Mouse (Mus musculus): ENCODE data around the gene Nipal4. TPM values are rescaled to one million over a fixed set of nuclear protein-coding genes. Genes with fewer than 3 reads are reported as not detected.
"Not testable (repeated sequence)": the region's sequence is repeated elsewhere in the genome, so short reads cannot be mapped to it uniquely, and the experiment has no call there.

The Nipal4 gene
- polyA plus RNA-seq, 1 experiment from 2014 or later = 0.90 TPM

GRCm38 (mm10) chr11:46194175-46194574 lies 27.9 kb upstream of the Nipal4 start:
- Histone ChIP-seq H3K27me3 (no peaks in the 10 kb centered on the region), H3K4me3 (no peak overlapping the region), H3K27ac (no peak overlapping the region), H3K4me2 (replicated peaks) (no peak overlapping the region), H3K36me3 (peaks cover 47% of the 10 kb centered on the region), H3K9me3 (replicated peaks) (no peaks in the 10 kb centered on the region), H3K4me1 (no peaks in the 10 kb centered on the region), H3K9ac (no peak overlapping the region)
- ATAC-seq (ENCODE audit: low FRiP score) = no peak
- WGBS = 77% methylated on average over 4 of the region's 4 CpGs

GRCm38 (mm10) chr11:46188283-46188682 lies 22.0 kb upstream of the Nipal4 start:
- WGBS = 68% methylated on average over 1 of the region's 2 CpGs

GRCm38 (mm10) chr11:46185486-46185885 lies 19.2 kb upstream of the Nipal4 start:
- ATAC-seq (ENCODE audit: low FRiP score) = no peak
- no peaks in the 10 kb centered on the region for H3K27me3 ChIP-seq
- 0 out of 2 replicates have a peak, but pooled peaks cover 2% of the 10 kb centered on the region for H3K4me1 ChIP-seq
- no peak overlapping the region for H3K27ac ChIP-seq
- WGBS = 27% methylated on average over 4 of the region's 4 CpGs
- no peak overlapping the region for H3K4me3 ChIP-seq
- H3K4me2 ChIP-seq (replicated peaks) = no peak overlapping the region
- H3K9me3 ChIP-seq (replicated peaks) = no peaks in the 10 kb centered on the region
- H3K9ac ChIP-seq = no peak overlapping the region
- H3K36me3 ChIP-seq = no peaks in the 10 kb centered on the region

More at GRCm38 (mm10) chr11:46188283-46188682, 22.0 kb upstream of the Nipal4 start:
- no peak overlapping the region for H3K27ac ChIP-seq
- no peaks in the 10 kb centered on the region for H3K36me3 ChIP-seq
- no peak overlapping the region for H3K9ac ChIP-seq
- H3K27me3 ChIP-seq = no peaks in the 10 kb centered on the region
- ATAC-seq (ENCODE audit: low FRiP score) = no peak
- no peak overlapping the region for H3K4me2 ChIP-seq (replicated peaks)
- no peak overlapping the region for H3K4me3 ChIP-seq
- H3K4me1 ChIP-seq = 0 out of 2 replicates have a peak, but pooled peaks cover 2% of the 10 kb centered on the region
- H3K9me3 ChIP-seq (replicated peaks) = no peaks in the 10 kb centered on the region

GRCm38 (mm10) chr11:46184946-46185345 lies 18.6 kb upstream of the Nipal4 start:
- Histone ChIP-seq H3K4me3 (no peak overlapping the region), H3K27me3 (no peaks in the 10 kb centered on the region), H3K4me1 (0 out of 2 replicates have a peak, but pooled peaks cover 2% of the 10 kb centered on the region), H3K4me2 (replicated peaks) (no peak overlapping the region), H3K36me3 (no peaks in the 10 kb centered on the region), H3K9me3 (replicated peaks) (no peaks in the 10 kb centered on the region), H3K9ac (no peak overlapping the region), H3K27ac (no peak overlapping the region)
- WGBS = 78% methylated on average over 3 of the region's 3 CpGs
- no peak for ATAC-seq (ENCODE audit: low FRiP score)

GRCm38 (mm10) chr11:46182031-46182430 lies 15.7 kb upstream of the Nipal4 start:
- not testable (repeated sequence) for ATAC-seq (ENCODE audit: low FRiP score); H3K36me3 ChIP-seq; H3K4me1 ChIP-seq; H3K9ac ChIP-seq; H3K9me3 ChIP-seq (replicated peaks); H3K4me3 ChIP-seq; H3K4me2 ChIP-seq (replicated peaks); H3K27me3 ChIP-seq; H3K27ac ChIP-seq
- 91% methylated on average over 1 of the region's 1 CpGs for WGBS

GRCm38 (mm10) chr11:46177246-46178043 lies 11.1 kb upstream of the Nipal4 start:
- Histone ChIP-seq H3K27ac (no peak overlapping the region), H3K4me3 (no peak overlapping the region), H3K36me3 (no peaks in the 10 kb centered on the region), H3K27me3 (no peaks in the 10 kb centered on the region), H3K9me3 (replicated peaks) (no peaks in the 10 kb centered on the region), H3K4me2 (replicated peaks) (no peak overlapping the region), H3K4me1 (no peaks in the 10 kb centered on the region), H3K9ac (no peak overlapping the region)
- ATAC-seq (ENCODE audit: low FRiP score) = no peak
- WGBS = 70% methylated on average over 10 of the region's 10 CpGs

- 94% methylated on average over 6 of the region's 6 CpGs for WGBS
- no peaks in the 10 kb centered on the region for H3K36me3 ChIP-seq
- H3K9me3 ChIP-seq (replicated peaks) = no peaks in the 10 kb centered on the region
- H3K4me3 ChIP-seq = no peak overlapping the region
- H3K4me1 ChIP-seq = no peaks in the 10 kb centered on the region
- H3K4me2 ChIP-seq (replicated peaks) = no peak overlapping the region
- no peak overlapping the region for H3K27ac ChIP-seq
- ATAC-seq (ENCODE audit: low FRiP score) = no peak
- H3K27me3 ChIP-seq = no peaks in the 10 kb centered on the region
- no peak overlapping the region for H3K9ac ChIP-seq
These were observed 9.8 kb upstream of the Nipal4 start for GRCm38 (mm10) chr11:46176155-46176554.

GRCm38 (mm10) chr11:46172128-46172527 lies 5.8 kb upstream of the Nipal4 start:
- WGBS = 90% methylated on average over 9 of the region's 9 CpGs
- Histone ChIP-seq H3K4me1 (peaks cover 6% of the 10 kb centered on the region; the same call in 1 of the 2 replicates), H3K9me3 (replicated peaks) (no peaks in the 10 kb centered on the region), H3K9ac (no peak overlapping the region), H3K36me3 (no peaks in the 10 kb centered on the region), H3K27me3 (no peaks in the 10 kb centered on the region; the same call in 1 of the 2 replicates), H3K4me3 (no peak overlapping the region), H3K4me2 (replicated peaks) (no peak overlapping the region), H3K27ac (no peak overlapping the region)
- no peak for ATAC-seq (ENCODE audit: low FRiP score)

GRCm38 (mm10) chr11:46169908-46170307 lies 3.6 kb upstream of the Nipal4 start:
- Histone ChIP-seq H3K9ac (no peak overlapping the region), H3K4me1 (peaks cover 14% of the 10 kb centered on the region), H3K36me3 (no peaks in the 10 kb centered on the region), H3K9me3 (replicated peaks) (no peaks in the 10 kb centered on the region), H3K4me2 (replicated peaks) (no peak overlapping the region), H3K27ac (0 out of 2 replicates have a peak overlapping the region, but pooled peaks have one; percentile 7), H3K27me3 (peaks cover 17% of the 10 kb centered on the region), H3K4me3 (no peak overlapping the region)
- ATAC-seq (ENCODE audit: low FRiP score) = no peak; the same call in 1 of the 2 replicates
- WGBS = 27% methylated on average over 3 of the region's 3 CpGs

GRCm38 (mm10) chr11:46168506-46168905 lies 2.2 kb upstream of the Nipal4 start:
- Histone ChIP-seq H3K27ac (no peak overlapping the region), H3K27me3 (peaks cover 23% of the 10 kb centered on the region), H3K9ac (no peak overlapping the region), H3K4me2 (replicated peaks) (no peak overlapping the region), H3K9me3 (replicated peaks) (no peaks in the 10 kb centered on the region), H3K36me3 (no peaks in the 10 kb centered on the region), H3K4me1 (peaks cover 14% of the 10 kb centered on the region), H3K4me3 (no peak overlapping the region)
- WGBS = 89% methylated on average over 7 of the region's 7 CpGs
- ATAC-seq (ENCODE audit: low FRiP score) = no peak

- no peaks in the 10 kb centered on the region for H3K9me3 ChIP-seq (replicated peaks)
- H3K4me1 ChIP-seq = no peaks in the 10 kb centered on the region
- ATAC-seq (ENCODE audit: low FRiP score) = no peak
These were observed 8.8 kb downstream of the Nipal4 start for GRCm38 (mm10) chr11:46157462-46157861.

GRCm38 (mm10) chr11:46156945-46157344 lies 9.4 kb downstream of the Nipal4 start:
- ATAC-seq (ENCODE audit: low FRiP score) = no peak
- H3K9ac ChIP-seq = no peak overlapping the region
- H3K9me3 ChIP-seq (replicated peaks) = no peaks in the 10 kb centered on the region
- H3K4me2 ChIP-seq (replicated peaks) = no peak overlapping the region
- 89% methylated on average over 8 of the region's 8 CpGs for WGBS
- H3K4me1 ChIP-seq = no peaks in the 10 kb centered on the region
- no peak overlapping the region for H3K4me3 ChIP-seq
- H3K27ac ChIP-seq = no peak overlapping the region
- no peaks in the 10 kb centered on the region for H3K27me3 ChIP-seq
- no peaks in the 10 kb centered on the region for H3K36me3 ChIP-seq

More at GRCm38 (mm10) chr11:46157462-46157861, 8.8 kb downstream of the Nipal4 start:
- H3K4me2 ChIP-seq (replicated peaks) = no peak overlapping the region
- no peak overlapping the region for H3K4me3 ChIP-seq
- H3K9ac ChIP-seq = no peak overlapping the region
- no peaks in the 10 kb centered on the region for H3K27me3 ChIP-seq
- H3K27ac ChIP-seq = no peak overlapping the region
- no peaks in the 10 kb centered on the region for H3K36me3 ChIP-seq

GRCm38 (mm10) chr11:46146619-46147018 lies 19.7 kb downstream of the Nipal4 start:
- Histone ChIP-seq H3K4me2 (replicated peaks) (no peak overlapping the region), H3K9me3 (replicated peaks) (no peaks in the 10 kb centered on the region), H3K36me3 (peaks cover 27% of the 10 kb centered on the region), H3K27me3 (no peaks in the 10 kb centered on the region), H3K4me1 (no peaks in the 10 kb centered on the region), H3K4me3 (no peak overlapping the region), H3K27ac (no peak overlapping the region), H3K9ac (no peak overlapping the region)
- no peak for ATAC-seq (ENCODE audit: low FRiP score)
- 90% methylated on average over 5 of the region's 5 CpGs for WGBS

Measured in hindbrain, embryonic 12.5 days (tissue).